Mouse (Mus musculus) cortical plate, adult 2 months (tissue): ENCODE results near the gene Tbc1d4.

Experiments used
- CTCF ChIP-seq: fragments of 200-500 bp; IDR thresholded peaks from 2 replicates; pipeline ENCODE4 v1.5.1; 2011; ENCODE audit warnings: mild to moderate bottlenecking, control low read depth, low read length; ENCODE audit not compliant: insufficient read depth; ENCODE audit errors: extremely low read depth
- POLR2A ChIP-seq: fragments of 200-500 bp; IDR thresholded peaks from 2 replicates; pipeline ENCODE4 v1.6.1; 2011; ENCODE audit warnings: mild to moderate bottlenecking, low read length, control low read depth; ENCODE audit not compliant: insufficient read depth; ENCODE audit errors: extremely low read depth

DNA sequence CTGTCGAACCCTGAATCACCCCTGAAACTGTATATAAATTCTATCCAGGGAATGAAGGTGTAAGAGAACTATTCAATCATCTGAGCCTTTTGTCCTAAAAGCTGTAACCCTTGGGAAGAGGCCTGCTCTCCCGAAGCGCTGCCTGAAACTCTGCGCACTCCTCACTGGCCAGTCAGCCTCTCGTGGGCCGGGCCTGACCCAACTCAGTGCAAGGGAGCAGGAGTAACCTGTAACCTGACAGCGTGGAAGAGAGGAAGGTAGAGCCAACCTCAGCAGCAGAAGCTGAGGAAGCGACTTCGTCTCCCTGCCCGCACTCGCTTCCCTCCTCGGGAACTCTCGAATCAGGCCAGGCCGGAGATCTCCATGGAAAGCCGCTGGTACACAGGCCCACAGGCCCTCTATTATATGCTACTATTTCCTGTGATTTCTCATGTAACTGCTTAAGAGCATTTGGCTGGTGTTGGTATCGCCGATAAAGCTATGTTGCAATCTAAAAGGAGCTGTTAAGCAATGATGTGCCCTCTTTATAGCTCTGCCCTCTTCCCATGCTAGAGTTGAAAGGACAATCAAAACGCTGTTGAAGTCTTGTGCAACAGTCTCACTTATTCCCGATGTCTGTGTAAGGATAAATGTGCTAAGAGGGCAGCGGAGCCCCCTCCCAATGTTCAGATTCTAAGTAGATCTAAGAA, 60.0 kb downstream of the Tbc1d4 start:
- TF ChIP-seq POLR2A, result no peak
- TF ChIP-seq CTCF, result no peak
